Mouse (Mus musculus): ENCODE data around the gene Mfsd4a.

The Mfsd4a gene

DNA sequence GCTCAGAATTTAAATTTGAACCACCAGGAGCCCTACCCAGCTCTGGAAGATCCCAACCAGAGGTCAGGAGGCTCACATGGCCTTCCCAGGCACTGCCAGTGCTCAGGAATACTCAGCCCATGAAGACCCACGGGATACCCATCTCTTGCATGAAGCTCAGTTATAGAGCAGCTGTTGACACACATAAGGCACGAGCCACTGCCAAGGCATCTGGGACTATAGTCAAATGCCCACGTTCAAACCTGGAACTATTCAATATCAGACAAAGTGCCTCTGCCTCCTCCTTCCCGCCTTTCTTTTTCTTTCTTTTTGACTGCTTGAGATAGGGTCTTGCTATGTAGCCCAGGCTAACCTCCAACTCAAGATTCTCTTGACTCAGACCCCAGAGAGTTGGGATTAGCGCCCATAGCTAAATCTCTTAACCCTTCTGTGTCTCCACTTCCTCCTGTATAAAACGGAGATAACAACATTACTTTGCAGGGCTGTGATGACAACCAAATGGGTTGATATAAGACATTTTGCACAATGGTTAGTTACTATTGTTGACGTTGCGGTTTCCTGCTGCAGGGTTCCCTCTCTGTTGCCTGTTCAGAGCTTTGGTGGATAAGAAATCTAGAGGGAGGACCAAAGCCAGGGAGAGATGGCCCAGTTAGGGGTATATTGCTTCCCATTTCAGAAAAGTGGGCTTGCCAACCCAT, 2.2 kb downstream of the Mfsd4a start:
- DNase-seq (ENCODE audit: low spot score in 2 of 2): no peak

DNA sequence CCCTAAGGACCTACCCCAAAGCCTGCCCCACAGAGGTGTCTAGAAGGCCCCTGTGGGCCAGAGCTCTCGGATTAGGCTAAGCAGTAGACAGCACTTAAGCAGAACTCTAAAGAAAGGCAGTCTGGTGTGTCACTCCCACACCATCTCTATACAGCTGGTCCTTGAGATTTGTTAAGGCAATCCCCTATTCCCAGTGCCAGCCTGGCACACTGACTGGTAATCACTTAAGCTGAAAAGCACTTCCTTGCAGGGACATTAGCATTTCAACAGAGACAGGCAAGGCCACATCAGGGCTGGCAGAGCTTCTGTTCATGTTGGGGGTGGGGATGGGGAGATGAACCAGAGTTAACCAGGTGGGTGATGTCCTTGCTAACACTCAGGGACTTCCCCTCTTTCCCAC, 2.9 kb downstream of the Mfsd4a start:
- no peak for DNase-seq (ENCODE audit: low spot score in 2 of 2)

DNA sequence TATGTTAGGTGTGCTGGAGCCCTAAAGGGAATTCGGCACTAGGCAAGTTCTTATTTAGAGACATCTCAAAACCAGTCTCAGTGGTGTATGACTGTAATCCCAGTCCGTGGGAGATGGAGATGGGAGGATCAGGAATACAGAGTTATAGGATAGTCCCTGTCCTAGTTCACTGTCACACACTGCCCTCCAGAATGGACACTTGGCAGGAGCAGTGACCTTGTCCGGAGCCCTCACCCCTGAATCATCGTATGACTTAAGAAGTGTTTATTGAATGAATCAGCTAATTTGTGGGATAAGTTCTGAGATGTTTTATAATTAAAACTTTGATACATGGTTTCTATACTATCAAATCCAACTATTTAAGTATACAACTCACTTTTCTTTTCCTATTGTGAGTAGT, 4.8 kb downstream of the Mfsd4a start:
- DNase-seq (ENCODE audit: low spot score in 2 of 2): no peak

DNA sequence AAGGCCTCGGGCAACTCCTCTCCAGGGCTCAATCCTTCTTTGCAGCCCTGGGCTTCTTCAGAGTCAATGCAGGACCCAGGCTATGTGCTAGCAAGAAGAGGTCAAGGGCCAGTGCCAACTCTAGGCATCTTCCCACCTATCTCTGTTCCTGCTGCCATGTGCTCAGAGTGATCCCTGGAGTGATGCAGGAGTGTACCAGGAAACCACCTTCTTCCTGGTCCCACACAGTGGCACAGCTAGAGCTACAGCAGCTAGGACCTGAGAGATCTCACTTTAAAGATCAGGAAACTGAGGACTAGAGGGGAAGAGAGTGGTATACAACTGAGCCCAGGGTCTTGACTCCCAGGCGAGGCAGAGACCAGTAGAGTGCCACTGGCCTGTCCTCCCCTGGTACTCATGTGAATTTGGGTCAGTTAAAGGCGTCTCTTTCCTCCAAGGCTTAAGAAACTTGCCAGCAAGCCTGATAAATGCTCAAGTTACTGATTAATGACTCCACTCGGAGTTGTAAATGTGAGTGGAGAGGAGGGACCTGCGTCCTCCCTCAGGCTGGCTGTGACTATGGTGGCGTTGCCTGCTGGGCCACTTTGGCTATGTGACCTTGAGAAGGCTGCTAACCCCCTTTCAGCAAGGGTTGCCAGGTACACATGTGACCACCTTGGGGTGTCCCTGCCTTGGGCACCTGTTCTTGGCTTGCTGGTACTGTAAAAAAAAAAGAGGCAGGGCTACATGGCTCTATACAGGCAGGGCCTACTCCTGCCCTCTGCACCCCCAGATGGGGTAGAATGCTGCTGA, 5.9 kb downstream of the Mfsd4a start:
- no peak for DNase-seq (ENCODE audit: low spot score in 2 of 2)

DNA sequence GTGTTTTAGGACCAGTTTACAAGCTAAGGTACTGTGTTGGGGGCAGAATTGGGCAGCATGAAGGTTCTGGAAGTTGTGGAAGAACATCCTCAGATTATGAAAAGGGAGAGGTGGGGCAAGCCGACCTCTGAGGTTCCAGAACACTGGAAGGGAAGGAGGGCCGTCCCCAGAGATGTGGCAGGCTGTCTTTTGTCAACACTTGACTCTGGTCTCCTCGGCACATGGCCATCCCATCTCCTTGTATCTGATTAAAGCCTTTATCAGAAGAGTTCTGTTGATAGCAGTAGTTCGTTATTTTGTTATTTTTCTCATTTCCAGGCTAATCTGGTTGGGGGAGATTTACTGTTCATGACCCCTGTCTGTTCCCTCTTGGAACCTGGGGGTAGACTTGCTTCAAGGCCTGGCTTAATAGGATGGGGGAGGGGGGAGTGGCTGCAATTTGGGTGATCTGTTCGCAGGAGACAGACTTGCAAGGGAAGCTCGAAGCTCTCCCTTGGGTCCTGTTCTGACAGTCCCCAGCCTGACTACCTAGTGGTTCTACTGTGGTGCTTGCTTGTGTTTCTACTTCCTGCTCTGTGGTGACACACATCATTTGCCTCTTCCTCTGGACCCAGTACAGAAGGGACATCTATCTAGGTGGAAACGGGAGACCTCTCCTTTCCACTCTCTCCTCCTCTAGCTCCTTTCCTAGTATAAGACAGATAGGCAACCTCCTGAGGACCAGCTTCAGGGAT, 7.7 kb downstream of the Mfsd4a start:
- no peak for DNase-seq (ENCODE audit: low spot score in 2 of 2)

DNA sequence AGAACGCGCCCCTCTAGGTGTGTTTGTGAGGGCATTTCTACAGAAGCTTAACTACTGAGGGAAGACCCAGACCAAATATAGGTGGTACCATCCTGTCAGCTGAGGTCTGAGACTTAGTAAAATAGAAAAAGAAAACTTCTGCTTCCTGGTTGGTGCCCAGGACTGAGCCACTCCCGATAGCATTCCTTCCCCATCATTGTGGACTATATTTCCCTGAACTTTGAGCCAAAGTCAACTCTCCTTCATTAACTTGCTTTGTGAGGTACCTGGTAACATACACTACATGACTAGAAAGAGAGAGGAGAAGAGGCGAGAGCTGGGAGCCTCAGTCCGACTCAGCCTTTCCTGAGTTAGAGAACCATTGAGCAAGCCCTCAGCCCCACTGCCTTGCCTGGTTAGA, 9.3 kb downstream of the Mfsd4a start:
- DNase-seq (ENCODE audit: low spot score in 2 of 2): no peak

DNA sequence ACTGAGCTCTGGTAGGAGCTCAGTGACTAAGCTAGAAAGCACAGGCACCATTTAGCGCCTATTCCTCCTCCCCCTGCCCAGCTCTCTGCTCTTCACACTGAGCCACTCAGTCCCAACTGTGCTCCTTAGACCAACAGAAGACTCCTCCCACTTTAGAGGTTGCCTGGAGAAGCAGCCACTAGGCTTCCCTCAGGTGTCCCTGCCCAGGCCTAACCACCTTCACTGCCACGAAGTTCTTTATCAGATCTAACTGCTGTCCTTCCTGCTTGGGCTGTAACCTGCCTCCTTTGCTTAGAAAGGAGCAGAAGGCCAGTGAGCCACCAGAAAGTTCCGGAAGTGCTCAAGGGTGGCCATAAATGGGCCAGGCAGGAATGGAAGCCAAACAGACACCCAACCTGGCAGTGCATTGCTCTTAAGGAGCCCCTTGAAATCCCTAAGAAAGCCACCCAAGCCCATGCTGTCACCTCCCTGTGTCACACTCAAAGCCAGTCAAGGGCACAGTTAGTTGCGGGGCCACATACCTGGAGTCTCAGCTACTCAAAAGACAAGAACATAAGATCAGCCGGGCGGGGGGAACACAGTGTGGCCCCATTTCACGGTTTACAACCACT, 12.7 kb downstream of the Mfsd4a start:
- DNase-seq (ENCODE audit: low spot score in 2 of 2): no peak

DNA sequence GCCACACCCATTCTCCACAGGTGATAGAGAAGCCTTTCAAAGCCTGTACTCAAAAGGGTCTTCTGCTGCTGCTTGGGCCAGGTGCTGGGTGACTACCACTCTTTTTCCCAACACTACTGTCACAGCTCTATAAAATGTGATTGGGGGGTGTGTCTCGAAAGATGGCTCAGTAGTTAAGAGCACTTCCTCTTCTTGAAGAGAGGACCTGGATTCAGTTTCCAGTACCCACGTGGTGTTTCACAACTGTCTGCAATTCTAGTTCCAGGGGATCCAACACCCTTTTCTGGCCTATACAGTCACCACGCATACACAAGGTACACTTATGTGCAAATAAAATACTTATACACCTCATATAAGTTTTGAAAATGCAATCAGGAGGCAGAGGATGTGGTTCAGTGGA, 13.5 kb downstream of the Mfsd4a start:
- no peak for DNase-seq (ENCODE audit: low spot score in 2 of 2)

DNA sequence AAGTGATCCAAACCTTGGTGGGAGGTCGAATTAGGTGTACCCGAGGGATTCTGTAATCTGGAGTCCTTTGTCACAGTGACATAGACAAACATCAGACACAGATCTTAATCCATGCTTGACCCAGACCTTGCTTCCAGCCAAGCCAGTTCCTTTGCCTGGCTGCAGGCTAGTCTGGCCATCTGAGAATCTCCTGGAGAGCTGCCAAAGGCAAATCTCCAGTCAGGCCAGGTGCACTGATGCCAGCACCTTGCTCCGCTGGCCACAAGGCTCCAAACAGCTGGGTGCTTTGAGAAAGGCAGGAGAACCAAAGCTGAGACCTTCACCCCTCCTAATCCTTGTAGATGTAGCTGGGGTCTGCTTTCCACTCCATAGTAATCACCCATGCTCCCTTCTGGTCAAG, 16.1 kb downstream of the Mfsd4a start:
- no peak for DNase-seq (ENCODE audit: low spot score in 2 of 2)

DNA sequence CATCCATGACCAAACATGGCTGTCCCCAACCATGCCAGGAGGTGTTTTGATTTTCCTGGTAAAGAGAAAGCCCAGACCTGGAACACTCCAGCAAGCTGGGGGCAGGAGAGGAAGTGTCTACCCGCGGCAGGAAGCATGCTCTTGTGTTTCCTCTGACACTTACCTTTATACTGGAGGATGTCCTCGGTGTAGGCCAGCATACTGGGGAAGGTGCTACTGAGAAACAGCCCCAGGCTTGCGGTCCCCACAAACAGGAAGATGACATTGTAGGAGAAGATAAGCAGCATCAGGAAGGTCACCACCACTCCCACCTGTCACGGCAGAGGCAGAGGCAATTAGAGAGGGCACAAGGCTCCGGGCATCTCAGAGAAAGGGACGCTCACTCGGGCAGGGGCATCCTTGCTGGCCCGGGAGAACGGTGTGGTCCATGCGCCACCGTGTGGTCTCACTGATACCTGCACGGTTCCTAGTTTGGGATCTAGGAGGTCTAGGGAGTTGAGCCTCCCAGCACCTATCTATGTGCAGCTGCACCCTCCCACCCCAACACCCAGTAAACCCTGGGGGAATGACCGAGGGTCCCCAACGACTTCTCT, 21.6 kb downstream of the Mfsd4a start:
- peak; percentile 47 to 67 for DNase-seq (ENCODE audit: low spot score in 2 of 2)

DNA sequence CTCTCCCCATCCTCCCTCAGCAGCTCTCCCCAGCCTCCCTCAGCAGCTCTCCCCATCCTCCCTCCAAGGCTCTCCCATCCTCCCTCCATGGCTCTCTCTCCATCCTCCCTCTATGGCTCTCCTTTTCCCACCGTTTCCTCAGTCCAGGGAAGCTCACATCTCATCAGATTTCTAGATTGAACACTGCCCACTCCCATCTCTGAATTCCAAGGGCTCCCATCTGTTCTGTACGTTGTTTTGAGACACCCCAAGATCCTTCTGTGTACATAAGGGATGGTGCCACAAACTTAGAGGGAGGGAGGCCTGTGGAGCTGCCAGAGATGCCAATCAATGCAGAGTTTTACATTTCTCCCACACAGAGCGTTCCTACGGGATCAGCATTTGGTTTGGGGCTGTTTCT, 24.1 kb downstream of the Mfsd4a start:
- no peak for DNase-seq (ENCODE audit: low spot score in 2 of 2)

DNA sequence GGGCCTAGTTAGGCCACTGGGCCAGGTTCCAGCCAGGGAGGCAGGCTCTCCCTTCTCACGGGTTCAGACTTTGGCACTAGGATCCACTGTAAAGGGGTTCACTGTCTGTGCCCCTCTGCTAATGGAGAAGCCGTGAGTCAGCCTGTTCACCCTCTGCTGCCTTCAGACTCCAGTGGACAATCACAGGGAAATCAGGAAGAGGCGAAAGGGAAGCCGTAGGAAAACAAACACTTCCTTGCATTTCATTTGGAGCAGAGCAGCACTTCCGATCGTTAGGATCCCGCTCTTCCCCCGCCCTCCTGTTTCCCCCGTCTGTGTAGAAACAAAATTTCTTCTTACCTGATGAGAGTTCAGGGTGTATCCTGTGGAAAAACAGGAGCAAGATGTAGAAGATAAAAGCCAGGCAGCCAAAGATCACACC, 27.7 kb downstream of the Mfsd4a start:
- no peak for DNase-seq (ENCODE audit: low spot score in 2 of 2)

DNA sequence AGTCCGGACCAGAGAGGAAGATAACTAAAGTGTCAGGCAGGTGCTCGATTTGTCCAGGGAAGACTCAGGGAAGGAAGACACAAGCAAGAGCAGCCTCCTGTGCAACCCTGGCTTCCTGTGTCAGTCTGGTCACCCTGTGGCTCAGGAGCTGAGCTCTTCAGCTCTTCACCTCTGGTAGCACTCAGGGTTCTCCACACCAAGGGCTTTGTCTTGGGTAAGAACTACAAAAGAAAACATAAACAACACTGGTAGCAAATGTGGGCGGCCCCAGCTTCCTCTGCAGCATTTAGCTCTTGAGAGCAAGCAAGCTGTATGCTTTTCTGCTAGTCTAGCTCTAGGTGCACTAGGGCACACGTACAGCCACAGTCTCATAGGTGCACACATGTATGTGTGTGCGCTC, 29.1 kb downstream of the Mfsd4a start:
- DNase-seq (ENCODE audit: low spot score in 2 of 2): no peak

DNA sequence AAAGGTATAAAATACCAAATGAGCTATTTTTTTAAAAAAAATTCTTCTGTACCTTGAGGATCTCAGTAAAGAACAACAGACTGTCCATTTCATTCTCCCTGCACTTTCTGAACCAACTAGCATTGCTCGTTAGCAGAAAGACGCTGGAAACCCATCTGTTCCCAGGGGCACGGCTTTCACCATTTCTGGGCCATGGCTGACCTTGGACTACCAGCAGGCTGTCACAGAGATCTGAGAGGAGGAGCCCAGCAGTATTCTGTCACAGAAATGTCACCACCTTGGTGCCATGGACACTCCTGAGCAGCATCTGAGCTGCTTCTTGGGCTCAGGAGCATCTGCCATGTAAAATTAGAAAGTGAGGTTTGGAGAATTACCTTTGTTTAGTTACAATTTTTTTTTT, 30.1 kb downstream of the Mfsd4a start:
- no peak for DNase-seq (ENCODE audit: low spot score in 2 of 2)

DNA sequence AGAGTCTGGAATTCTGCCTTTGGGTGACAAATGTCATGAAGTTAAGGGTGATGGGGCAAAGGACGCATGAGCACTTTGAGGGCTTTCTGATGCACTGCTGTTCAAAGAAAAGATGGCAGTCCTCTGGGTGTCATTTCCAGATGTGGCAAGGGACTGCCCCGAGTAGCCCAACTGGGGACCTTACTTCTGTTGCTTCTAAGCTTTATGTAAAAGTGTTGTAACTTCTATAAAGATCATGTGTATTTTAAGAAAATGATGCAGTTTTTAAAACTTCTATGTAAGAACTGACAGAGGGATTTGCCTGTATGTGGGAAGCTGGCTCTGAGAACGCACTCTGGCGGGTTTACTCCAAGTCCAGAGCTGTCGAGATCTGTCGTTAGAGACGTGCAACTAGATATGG, 35.7 kb downstream of the Mfsd4a start:
- DNase-seq (ENCODE audit: low spot score in 2 of 2): no peak

DNA sequence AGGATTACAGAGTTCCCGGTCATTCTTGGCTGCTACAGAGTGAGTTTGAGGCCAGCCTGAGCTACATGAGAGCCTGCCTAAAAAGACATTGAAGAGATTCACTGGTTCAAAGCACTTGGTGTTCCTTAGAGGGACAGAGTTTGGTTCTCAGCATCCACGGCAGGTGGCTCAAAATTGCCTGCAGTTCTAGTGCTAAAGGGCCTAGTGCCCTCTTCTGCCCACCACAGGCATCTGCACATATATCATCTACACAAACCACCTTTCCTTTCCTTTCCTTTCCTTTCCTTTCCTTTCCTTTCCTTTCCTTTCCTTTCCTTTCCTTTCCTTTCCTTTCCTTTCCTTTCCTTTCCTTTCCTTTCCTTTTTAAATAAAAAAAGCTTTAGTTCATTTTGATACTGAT, 37.3 kb downstream of the Mfsd4a start:
- DNase-seq (ENCODE audit: low spot score in 2 of 2): no peak

DNA sequence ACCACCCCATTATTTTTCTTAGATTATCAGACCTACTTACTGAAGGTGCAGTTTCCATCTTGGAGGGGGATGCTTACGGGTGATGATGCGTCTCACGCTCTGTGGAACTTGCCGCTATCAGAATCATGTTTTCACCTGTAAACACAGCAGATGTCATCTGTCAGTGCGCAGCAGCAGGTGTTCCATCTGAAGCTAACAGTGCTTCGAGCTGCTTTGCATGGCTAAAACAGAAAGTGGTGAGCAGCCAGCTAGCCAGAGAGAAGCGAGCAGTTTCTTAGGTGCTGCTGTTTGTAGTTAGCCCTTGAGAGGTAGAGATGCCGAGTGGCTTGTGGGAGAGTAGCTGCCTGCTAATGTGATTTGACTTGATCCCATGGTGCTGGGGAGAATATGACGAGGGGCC, 39.4 kb downstream of the Mfsd4a start:
- no peak for DNase-seq (ENCODE audit: low spot score in 2 of 2)

DNA sequence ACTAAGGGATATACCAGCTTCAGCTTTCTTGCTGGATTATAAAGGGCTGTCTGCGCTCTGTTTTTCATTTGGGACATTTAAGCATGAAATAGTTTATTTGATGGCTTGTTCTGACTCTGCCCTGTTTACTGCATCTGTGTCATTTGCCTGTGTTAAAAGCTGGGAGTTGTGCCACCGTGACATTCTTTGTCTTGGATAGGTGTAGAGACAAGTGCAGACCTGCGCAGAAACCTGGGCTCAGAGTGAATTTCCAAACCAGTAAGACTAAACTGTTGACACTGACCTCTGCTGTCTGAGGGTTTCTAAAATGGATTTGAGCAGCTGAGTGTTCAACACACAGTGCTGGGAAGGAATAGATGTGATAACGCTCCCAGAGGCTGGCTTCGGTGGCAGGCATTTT, 39.9 kb downstream of the Mfsd4a start:
- no peak for DNase-seq (ENCODE audit: low spot score in 2 of 2)

DNA sequence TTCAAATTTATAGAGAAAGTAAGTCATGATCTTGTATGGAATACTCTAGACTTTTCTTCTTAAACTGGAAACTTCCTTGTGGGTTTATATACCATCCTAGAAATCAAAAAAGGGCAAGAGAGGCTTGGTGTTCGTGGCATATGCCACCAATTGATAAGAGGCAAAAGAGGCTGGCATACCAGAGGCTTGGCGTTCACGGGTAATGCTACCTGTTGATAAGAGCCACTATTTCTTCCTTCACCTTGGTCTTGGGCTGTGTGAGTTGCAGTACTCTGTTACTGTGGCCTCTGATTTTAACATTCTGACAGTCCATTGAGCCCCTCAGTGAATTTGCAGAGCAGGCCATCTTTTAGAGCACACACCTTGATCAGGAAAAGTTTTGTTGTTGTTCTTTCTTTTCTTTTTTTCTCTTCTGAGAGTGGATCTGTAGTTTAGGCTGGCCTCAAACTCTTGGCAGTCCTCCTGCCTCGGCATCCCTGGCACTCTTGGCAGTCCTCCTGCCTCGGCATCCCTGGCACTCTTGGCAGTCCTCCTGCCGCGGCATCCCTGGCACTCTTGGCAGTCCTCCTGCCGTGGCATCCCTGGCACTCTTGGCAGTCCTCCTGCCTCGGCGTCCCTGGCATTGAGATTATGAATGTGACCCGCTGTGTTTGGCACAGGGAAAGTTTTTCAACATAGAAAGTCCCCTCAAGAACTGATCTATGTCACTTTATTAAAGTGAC, 40.8 kb downstream of the Mfsd4a start:
- DNase-seq (ENCODE audit: low spot score in 2 of 2): no peak

DNA sequence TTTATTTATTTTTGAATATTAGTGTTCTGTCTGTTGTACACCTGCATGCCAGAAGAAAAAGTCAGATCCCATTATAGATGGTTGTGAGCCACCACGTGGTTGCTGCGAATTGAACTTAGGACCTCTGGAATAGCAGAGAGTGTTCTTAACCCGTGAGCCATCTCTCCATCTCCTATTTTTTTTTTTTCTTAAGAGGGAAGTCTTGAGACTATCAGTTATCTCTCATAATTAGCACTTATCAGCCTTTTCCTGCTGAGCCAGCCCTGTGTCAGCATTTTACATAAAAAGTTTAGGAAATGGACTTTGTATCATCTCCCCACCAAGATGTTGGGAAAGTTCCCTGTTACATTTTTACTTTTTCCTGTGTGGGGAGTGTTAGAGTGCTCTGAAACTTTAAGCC, 45.8 kb downstream of the Mfsd4a start:
- no peak for DNase-seq (ENCODE audit: low spot score in 2 of 2)

DNA sequence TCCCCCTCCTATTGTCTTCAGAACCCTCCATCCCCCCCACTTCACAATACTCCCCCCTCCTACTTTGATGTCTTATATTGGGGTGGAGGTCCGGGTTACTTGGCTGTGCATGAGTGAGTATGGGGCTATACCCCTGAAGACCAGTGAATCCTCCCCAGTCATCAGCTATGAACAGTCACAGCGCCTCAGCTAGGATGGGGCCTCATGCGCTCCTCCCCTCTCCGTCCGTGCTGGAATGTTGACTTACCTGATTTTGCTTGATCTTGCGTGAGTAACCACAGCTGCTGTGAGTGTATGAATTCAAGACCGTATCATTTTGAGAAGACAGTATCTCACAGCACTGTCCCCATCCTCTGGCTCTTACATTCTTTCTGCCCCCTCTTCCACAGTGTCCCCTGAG, 48.0 kb downstream of the Mfsd4a start:
- no peak for DNase-seq (ENCODE audit: low spot score in 2 of 2)

Measured in cerebellum, postnatal 4 days (tissue).